Mouse (Mus musculus): ENCODE data around the gene Rex1bd.

The Rex1bd gene

GRCm38 (mm10) chr8:70476333-70477268 is 30.0 kb downstream of the Rex1bd start, which contains the start of gene Klhl26:
Gene Klhl26, minus strand, starts transcription at chr8:70476968.
- peak; percentile 95 for DNase-seq (ENCODE audit: low spot score)

GRCm38 (mm10) chr8:70471856-70472255 is 34.7 kb downstream of the Rex1bd start:
- DNase-seq (ENCODE audit: low spot score): no peak

GRCm38 (mm10) chr8:70469938-70470337 is 36.6 kb downstream of the Rex1bd start:
- no peak for DNase-seq (ENCODE audit: low spot score)

GRCm38 (mm10) chr8:70469295-70469916 is 37.1 kb downstream of the Rex1bd start:
- no peak for DNase-seq (ENCODE audit: low spot score)

- no peak for DNase-seq (ENCODE audit: low spot score)
Observed at GRCm38 (mm10) chr8:70468733-70469132, 37.8 kb downstream of the Rex1bd start.

GRCm38 (mm10) chr8:70467907-70468306 is 38.6 kb downstream of the Rex1bd start:
- DNase-seq (ENCODE audit: low spot score): no peak

- DNase-seq (ENCODE audit: low spot score): no peak
Observed at GRCm38 (mm10) chr8:70467229-70467725, 39.3 kb downstream of the Rex1bd start.

- DNase-seq (ENCODE audit: low spot score): no peak
Observed at GRCm38 (mm10) chr8:70466771-70467170, 39.8 kb downstream of the Rex1bd start.

GRCm38 (mm10) chr8:70466305-70466704 is 40.2 kb downstream of the Rex1bd start:
- DNase-seq (ENCODE audit: low spot score): no peak

- no peak for DNase-seq (ENCODE audit: low spot score)
Observed at GRCm38 (mm10) chr8:70465701-70466100, 40.9 kb downstream of the Rex1bd start.

- no peak for DNase-seq (ENCODE audit: low spot score)
Observed at GRCm38 (mm10) chr8:70464162-70464561, 42.4 kb downstream of the Rex1bd start.

GRCm38 (mm10) chr8:70463306-70463705 is 43.2 kb downstream of the Rex1bd start:
- no peak for DNase-seq (ENCODE audit: low spot score)

- DNase-seq (ENCODE audit: low spot score): no peak
Observed at GRCm38 (mm10) chr8:70462516-70462813, 44.1 kb downstream of the Rex1bd start.

GRCm38 (mm10) chr8:70461765-70462515 is 44.6 kb downstream of the Rex1bd start:
- DNase-seq (ENCODE audit: low spot score): no peak

- DNase-seq (ENCODE audit: low spot score): no peak
Observed at GRCm38 (mm10) chr8:70460606-70461005, 45.9 kb downstream of the Rex1bd start.

GRCm38 (mm10) chr8:70460199-70460598 is 46.4 kb downstream of the Rex1bd start:
- no peak for DNase-seq (ENCODE audit: low spot score)

- no peak for DNase-seq (ENCODE audit: low spot score)
Observed at GRCm38 (mm10) chr8:70459636-70460035, 46.9 kb downstream of the Rex1bd start.

- DNase-seq (ENCODE audit: low spot score): no peak
Observed at GRCm38 (mm10) chr8:70458462-70458861, 48.1 kb downstream of the Rex1bd start.

- no peak for DNase-seq (ENCODE audit: low spot score)
Observed at GRCm38 (mm10) chr8:70457882-70458281, 48.7 kb downstream of the Rex1bd start.

GRCm38 (mm10) chr8:70456996-70457395 is 49.6 kb downstream of the Rex1bd start:
- DNase-seq (ENCODE audit: low spot score): no peak
